Mouse (Mus musculus): ENCODE data around the gene Hsd17b7. TPM values are rescaled to one million over a fixed set of nuclear protein-coding genes. Genes with fewer than 3 reads are reported as not detected.
A peak's percentile ranks its signal among the peaks of the same experiment; 100 is the strongest.
"Not testable (repeated sequence)": the region's sequence is repeated elsewhere in the genome, so short reads cannot be mapped to it uniquely, and the experiment has no call there.

Hsd17b7 gene
- polyA plus RNA-seq (2014; fragmentation: Nextera tagmentation; extraction: Ambion mirVana), result 21.6 and 22.4 TPM in 2 replicates

DNA sequence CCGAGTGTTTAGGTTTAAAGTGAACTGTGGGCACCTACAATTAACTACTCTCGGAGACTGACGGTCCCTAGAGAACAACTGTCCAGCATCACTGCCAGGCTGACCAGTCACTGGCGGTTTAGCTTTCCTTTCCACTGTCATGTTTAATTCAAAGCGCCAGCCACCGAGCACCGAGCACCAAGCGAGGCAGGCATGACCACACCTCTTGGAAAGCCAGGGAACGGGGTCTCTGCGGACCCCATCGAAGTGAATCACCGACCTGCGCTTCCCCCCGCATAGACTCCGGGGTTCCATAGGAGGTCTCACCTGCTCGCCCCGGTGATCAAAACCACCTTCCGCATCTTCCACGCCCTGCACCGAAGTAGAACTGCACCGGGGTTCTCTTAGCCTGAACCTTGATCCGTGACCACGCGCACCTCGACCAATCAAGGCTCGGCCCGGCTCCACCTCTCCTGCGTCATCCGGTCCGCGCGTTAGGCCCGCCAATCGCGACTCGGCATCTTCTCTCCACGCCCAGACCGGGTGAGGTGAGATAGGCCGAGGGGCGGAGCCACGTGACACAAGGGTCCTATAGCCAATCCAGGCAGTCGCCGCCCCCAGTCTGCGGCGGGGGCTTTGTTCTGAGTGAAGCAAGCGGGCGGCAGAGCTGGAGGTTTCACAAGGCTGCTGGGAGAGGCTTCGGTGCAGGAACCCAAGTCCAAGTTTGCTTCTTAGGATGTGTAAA is at the start of gene Hsd17b7:
Gene Hsd17b7, minus strand, starts transcription at position 450 of the 724 bp plus-strand sequence.
- peak; percentile 100 for ATAC-seq (ENCODE audit: low FRiP score, low TSS enrichment)
- peak within 1 kb of the TSS; percentile 65 for H3K4me3 ChIP-seq (replicated peaks; ENCODE audit: low read depth, low read length)
- peak within 1 kb of the TSS; percentile 78 for H3K4me2 ChIP-seq (ENCODE audit: low read length)
- peak; percentile 100 for DNase-seq
- H3K27me3 ChIP-seq (ENCODE audit: control insufficient read depth, insufficient read depth, low read length), result no peaks in the 10 kb centered on the region
- 1% methylated on average over 48 of the region's 48 CpGs for WGBS
- peaks cover 16% of the 10 kb centered on the region; the same call in 1 of the 2 replicates for H3K4me1 ChIP-seq (ENCODE audit: control insufficient read depth, insufficient read depth, low read length)
- peak within 1 kb of the TSS; percentile 44 for H3K9ac ChIP-seq (replicated peaks; ENCODE audit: low read length)
- peaks cover 20% of the 10 kb centered on the region for H3K36me3 ChIP-seq (ENCODE audit: control insufficient read depth, insufficient read depth, low read length)
- no peaks in the 10 kb centered on the region for H3K9me3 ChIP-seq (ENCODE audit: control insufficient read depth, low read length)
- peak within 1 kb of the TSS; percentile 77 for H3K27ac ChIP-seq (replicated peaks; ENCODE audit: low read depth, low read length)

DNA sequence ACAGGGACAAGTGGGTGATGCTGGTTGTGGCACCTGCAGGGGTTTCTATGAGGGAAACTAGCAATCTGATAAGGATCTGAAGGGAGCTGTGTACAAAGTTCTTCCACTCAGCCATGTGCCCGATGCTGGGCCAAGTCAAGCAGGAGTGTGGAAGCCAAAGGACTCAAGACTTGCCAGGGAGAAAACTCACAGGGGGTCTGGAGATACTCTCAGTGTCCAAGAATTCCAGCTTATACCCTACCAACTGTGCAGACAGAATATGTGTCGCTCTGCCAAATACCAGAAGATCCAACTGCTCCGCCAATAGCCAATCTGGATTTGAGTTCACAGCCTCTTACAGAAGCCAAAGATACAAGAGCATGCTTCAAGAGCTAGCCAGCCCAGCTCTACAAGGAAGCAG is 45.7 kb upstream of the Hsd17b7 start:
- H3K4me3 ChIP-seq (replicated peaks; ENCODE audit: low read depth, low read length), result no peak overlapping the region
- no peak overlapping the region for H3K9ac ChIP-seq (replicated peaks; ENCODE audit: low read length)
- ATAC-seq (ENCODE audit: low FRiP score, low TSS enrichment) (no peak), DNase-seq (no peak)
- no peaks in the 10 kb centered on the region for H3K36me3 ChIP-seq (ENCODE audit: control insufficient read depth, insufficient read depth, low read length)
- H3K4me2 ChIP-seq (ENCODE audit: low read length), result no peak overlapping the region
- WGBS, result 94% methylated on average over 3 of the region's 3 CpGs
- H3K4me1 ChIP-seq (ENCODE audit: control insufficient read depth, insufficient read depth, low read length), result no peaks in the 10 kb centered on the region
- peaks cover 12% of the 10 kb centered on the region for H3K9me3 ChIP-seq (ENCODE audit: control insufficient read depth, low read length)
- no peak overlapping the region for H3K27ac ChIP-seq (replicated peaks; ENCODE audit: low read depth, low read length)
- no peaks in the 10 kb centered on the region for H3K27me3 ChIP-seq (ENCODE audit: control insufficient read depth, insufficient read depth, low read length)

DNA sequence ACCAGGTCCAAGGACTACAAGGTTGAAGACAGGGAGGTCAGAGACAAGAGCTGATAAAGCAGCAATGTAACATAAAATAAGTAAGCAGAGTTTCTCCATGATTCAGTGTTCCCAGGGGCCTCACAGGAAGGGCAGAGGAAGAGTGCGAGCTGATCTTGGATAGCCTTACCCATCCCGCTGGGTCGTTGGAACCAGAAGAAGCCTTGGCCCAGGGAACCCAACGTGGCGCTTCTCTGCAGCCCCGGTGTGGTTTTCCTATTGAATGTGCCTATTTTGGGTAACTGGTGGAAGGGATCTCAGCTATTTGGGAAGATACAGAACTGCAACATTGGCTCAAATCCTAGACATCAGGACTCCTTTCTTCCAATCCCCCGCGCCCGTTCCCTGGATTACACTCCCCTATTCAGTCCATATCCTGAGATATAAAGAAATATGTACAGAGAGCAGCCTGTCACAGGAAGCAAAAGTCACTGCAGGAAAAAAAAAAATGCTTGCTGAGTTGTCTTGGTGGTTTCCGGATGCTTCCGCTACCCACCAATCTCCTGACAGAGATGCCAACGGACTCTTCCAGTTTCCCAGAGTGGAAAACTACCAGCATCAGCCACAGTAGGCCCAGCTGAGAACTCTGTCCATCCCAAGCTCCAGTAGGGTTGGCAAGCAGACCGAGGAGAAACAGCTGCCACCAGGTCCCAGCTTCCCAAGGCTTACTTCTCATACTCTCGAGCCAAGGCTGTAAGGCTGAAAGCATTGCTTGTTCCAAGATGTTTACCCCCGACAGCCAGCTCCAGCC is 41.9 kb upstream of the Hsd17b7 start:
- ATAC-seq (ENCODE audit: low FRiP score, low TSS enrichment), result no peak
- DNase-seq, result no peak

DNA sequence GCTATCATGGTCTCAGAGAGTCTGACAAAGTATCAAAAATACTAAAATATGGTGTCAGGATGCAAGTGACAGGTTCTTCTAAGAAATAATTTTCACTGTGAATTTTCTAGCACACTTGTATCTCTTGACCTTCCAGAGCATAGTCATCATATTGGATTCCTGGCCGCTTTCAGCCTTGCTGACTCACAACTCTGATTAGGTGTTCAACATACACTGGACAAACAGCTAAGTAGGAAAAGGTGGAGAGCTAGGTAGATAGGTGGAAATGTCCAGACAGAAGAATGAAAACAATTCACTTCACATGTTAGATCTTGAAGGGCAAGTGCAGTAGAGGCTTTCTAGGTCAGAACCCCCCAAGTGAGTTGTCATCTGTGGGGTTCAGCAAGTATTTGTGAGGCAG is 40.3 kb upstream of the Hsd17b7 start:
- no peak overlapping the region for H3K4me3 ChIP-seq (replicated peaks; ENCODE audit: low read depth, low read length)
- H3K4me2 ChIP-seq (ENCODE audit: low read length), result no peak overlapping the region
- H3K36me3 ChIP-seq (ENCODE audit: control insufficient read depth, insufficient read depth, low read length), result no peaks in the 10 kb centered on the region
- H3K27ac ChIP-seq (replicated peaks; ENCODE audit: low read depth, low read length), result no peak overlapping the region
- no peaks in the 10 kb centered on the region for H3K4me1 ChIP-seq (ENCODE audit: control insufficient read depth, insufficient read depth, low read length)
- no peaks in the 10 kb centered on the region for H3K27me3 ChIP-seq (ENCODE audit: control insufficient read depth, insufficient read depth, low read length)
- no peak for DNase-seq
- H3K9ac ChIP-seq (replicated peaks; ENCODE audit: low read length), result no peak overlapping the region
- no peaks in the 10 kb centered on the region for H3K9me3 ChIP-seq (ENCODE audit: control insufficient read depth, low read length)
- WGBS, result 96% methylated on average over 1 of the region's 1 CpGs
- ATAC-seq (ENCODE audit: low FRiP score, low TSS enrichment), result no peak

More for the DNA sequence above, 41.9 kb upstream of the Hsd17b7 start:
- Histone ChIP-seq H3K36me3 (ENCODE audit: control insufficient read depth, insufficient read depth, low read length) (no peaks in the 10 kb centered on the region), H3K27me3 (ENCODE audit: control insufficient read depth, insufficient read depth, low read length) (no peaks in the 10 kb centered on the region), H3K27ac (replicated peaks; ENCODE audit: low read depth, low read length) (no peak overlapping the region), H3K4me2 (ENCODE audit: low read length) (no peak overlapping the region), H3K9ac (replicated peaks; ENCODE audit: low read length) (no peak overlapping the region), H3K9me3 (ENCODE audit: control insufficient read depth, low read length) (peaks cover 5% of the 10 kb centered on the region), H3K4me3 (replicated peaks; ENCODE audit: low read depth, low read length) (no peak overlapping the region), H3K4me1 (ENCODE audit: control insufficient read depth, insufficient read depth, low read length) (no peaks in the 10 kb centered on the region)
- WGBS, result 93% methylated on average over 15 of the region's 15 CpGs

DNA sequence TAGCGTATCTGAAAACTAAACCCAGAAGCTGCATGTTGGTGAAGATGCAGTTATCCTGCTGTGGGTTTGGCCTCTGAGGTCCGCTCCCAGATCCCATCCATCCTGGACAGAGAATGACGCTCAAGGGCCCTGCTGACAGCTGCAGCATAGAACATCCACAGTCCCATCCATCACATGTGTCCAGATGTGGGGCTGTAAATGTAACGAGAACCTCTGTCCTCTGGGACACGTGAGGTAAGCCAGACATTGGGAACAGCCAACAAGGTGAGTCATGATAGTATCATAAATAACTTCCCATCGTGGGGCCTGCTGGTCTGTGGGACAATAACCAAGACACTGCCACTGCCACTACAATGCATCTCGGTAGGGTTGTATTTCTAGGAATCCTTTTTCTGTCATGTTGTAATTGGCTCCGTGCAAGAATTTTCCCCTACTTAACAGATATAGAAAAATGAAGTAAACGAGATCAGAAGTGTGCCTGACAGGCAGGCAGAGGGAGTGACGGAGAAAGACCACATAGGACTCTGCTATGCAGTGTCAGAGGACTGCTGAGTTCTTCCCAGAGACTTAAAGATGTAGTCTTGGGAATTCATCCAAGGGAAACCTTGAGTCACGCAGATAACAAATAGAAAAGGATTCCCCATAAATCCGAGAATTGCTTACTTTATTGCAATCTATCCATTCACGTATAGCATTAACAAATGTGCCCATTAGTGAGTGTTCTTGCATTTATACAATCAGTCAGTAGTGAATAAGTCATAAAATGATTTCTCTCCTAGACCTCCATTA is 39.6 kb upstream of the Hsd17b7 start:
- Histone ChIP-seq H3K9me3 (ENCODE audit: control insufficient read depth, low read length) (no peaks in the 10 kb centered on the region), H3K4me2 (ENCODE audit: low read length) (no peak overlapping the region), H3K27me3 (ENCODE audit: control insufficient read depth, insufficient read depth, low read length) (no peaks in the 10 kb centered on the region), H3K36me3 (ENCODE audit: control insufficient read depth, insufficient read depth, low read length) (no peaks in the 10 kb centered on the region), H3K4me3 (replicated peaks; ENCODE audit: low read depth, low read length) (no peak overlapping the region), H3K27ac (replicated peaks; ENCODE audit: low read depth, low read length) (no peak overlapping the region), H3K9ac (replicated peaks; ENCODE audit: low read length) (no peak overlapping the region), H3K4me1 (ENCODE audit: control insufficient read depth, insufficient read depth, low read length) (no peaks in the 10 kb centered on the region)
- WGBS, result 93% methylated on average over 13 of the region's 13 CpGs
- ATAC-seq (ENCODE audit: low FRiP score, low TSS enrichment) (no peak), DNase-seq (no peak)

DNA sequence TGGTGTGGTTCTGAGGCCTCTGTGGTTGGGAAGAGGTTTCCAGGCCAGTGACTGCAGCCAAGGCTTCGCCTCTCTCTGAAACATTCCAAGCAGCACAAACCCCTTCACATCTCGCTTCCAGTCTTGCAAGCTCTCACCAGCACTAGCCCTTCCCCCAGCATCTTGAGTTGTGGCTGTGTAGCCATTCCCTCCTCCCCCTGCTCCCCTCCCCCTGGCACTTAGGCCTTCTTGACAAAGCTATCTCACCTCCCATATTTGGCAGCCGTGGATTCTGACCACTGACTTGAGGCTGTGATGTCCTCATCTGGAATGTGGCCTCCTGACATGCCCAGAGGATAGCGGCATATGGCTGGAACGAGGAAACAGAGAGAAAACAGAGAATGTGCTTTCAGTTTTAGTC is 37.5 kb upstream of the Hsd17b7 start:
- WGBS, result 79% methylated on average over 5 of the region's 5 CpGs

DNA sequence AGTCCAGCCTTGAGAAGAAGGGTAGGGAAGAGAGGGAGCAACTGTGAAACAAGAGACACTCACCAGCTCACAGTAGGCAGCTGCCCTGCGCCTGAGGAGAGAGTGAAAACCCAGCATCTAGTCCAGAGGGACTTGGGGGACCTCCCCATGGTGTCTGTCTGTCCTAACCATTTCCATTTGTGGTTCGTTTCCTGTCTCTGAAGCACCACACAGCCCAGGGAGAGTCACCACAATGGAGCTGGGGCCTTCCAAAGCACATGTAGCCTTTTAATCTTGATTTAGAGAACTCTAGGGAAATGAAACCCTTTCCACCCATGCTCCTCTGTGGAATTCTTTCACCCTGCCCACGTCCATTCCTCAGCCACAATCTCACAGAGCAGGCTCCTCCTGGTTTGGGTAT is 36.3 kb upstream of the Hsd17b7 start:
- WGBS, result 77% methylated on average over 3 of the region's 3 CpGs
- no peak overlapping the region for H3K9ac ChIP-seq (replicated peaks; ENCODE audit: low read length)
- ATAC-seq (ENCODE audit: low FRiP score, low TSS enrichment), result no peak

More for the DNA sequence above, 37.5 kb upstream of the Hsd17b7 start:
- no peaks in the 10 kb centered on the region for H3K36me3 ChIP-seq (ENCODE audit: control insufficient read depth, insufficient read depth, low read length)
- no peak overlapping the region for H3K4me3 ChIP-seq (replicated peaks; ENCODE audit: low read depth, low read length)
- H3K4me2 ChIP-seq (ENCODE audit: low read length), result no peak overlapping the region
- no peaks in the 10 kb centered on the region for H3K4me1 ChIP-seq (ENCODE audit: control insufficient read depth, insufficient read depth, low read length)
- H3K27ac ChIP-seq (replicated peaks; ENCODE audit: low read depth, low read length), result no peak overlapping the region
- no peaks in the 10 kb centered on the region for H3K27me3 ChIP-seq (ENCODE audit: control insufficient read depth, insufficient read depth, low read length)
- no peak for ATAC-seq (ENCODE audit: low FRiP score, low TSS enrichment)
- H3K9ac ChIP-seq (replicated peaks; ENCODE audit: low read length), result no peak overlapping the region
- no peaks in the 10 kb centered on the region for H3K9me3 ChIP-seq (ENCODE audit: control insufficient read depth, low read length)
- DNase-seq, result no peak

DNA sequence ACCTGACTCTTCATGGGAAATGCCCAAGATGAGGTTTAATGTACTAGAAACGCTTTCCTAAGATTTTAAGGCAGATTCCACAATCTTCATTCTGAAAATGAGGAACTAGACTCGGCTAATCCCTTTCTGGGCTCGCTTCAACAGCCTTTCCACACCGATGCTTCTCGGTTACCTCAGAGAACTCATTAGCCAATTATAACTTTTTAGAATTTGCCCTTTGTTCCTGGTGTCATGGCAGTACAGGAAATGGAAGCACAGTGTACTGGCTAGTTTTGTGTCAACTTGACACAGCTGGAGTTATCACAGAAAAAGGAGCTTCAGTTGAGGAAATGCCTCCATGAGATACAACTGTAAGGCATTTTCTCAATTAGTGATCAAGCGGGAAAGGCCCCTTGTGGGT is 24.9 kb upstream of the Hsd17b7 start:
- H3K27ac ChIP-seq (replicated peaks; ENCODE audit: low read depth, low read length); H3K4me1 ChIP-seq (ENCODE audit: control insufficient read depth, insufficient read depth, low read length); H3K9me3 ChIP-seq (ENCODE audit: control insufficient read depth, low read length); H3K4me2 ChIP-seq (ENCODE audit: low read length); H3K36me3 ChIP-seq (ENCODE audit: control insufficient read depth, insufficient read depth, low read length); H3K27me3 ChIP-seq (ENCODE audit: control insufficient read depth, insufficient read depth, low read length); ATAC-seq (ENCODE audit: low FRiP score, low TSS enrichment); H3K4me3 ChIP-seq (replicated peaks; ENCODE audit: low read depth, low read length); H3K9ac ChIP-seq (replicated peaks; ENCODE audit: low read length); DNase-seq: not testable (repeated sequence)
- WGBS, result 85% methylated on average over 6 of the region's 6 CpGs

More for the DNA sequence above, 36.3 kb upstream of the Hsd17b7 start:
- H3K4me1 ChIP-seq (ENCODE audit: control insufficient read depth, insufficient read depth, low read length), result no peaks in the 10 kb centered on the region
- H3K9me3 ChIP-seq (ENCODE audit: control insufficient read depth, low read length), result no peaks in the 10 kb centered on the region
- H3K4me3 ChIP-seq (replicated peaks; ENCODE audit: low read depth, low read length), result no peak overlapping the region
- H3K27me3 ChIP-seq (ENCODE audit: control insufficient read depth, insufficient read depth, low read length), result no peaks in the 10 kb centered on the region
- no peaks in the 10 kb centered on the region for H3K36me3 ChIP-seq (ENCODE audit: control insufficient read depth, insufficient read depth, low read length)
- DNase-seq, result no peak
- no peak overlapping the region for H3K27ac ChIP-seq (replicated peaks; ENCODE audit: low read depth, low read length)
- no peak overlapping the region for H3K4me2 ChIP-seq (ENCODE audit: low read length)

Data from midbrain, embryonic 14.5 days (tissue).